Mouse (Mus musculus) megakaryocyte, embryonic 14.5 days (primary cell): Measurements from ENCODE around the gene March11. TPM values are rescaled to one million over a fixed set of nuclear protein-coding genes. Genes with fewer than 3 reads are reported as not detected.

Experiments
- H3K27me3 ChIP-seq: replicated peaks from 2 replicates; pipeline ENCODE3; 2012; ENCODE audit warnings: inconsistent platforms
- H3K36me3 ChIP-seq: replicated peaks from 2 replicates; pipeline ENCODE3; 2012; ENCODE audit warnings: low read length, inconsistent platforms, mixed read lengths
- H3K4me1 ChIP-seq: 2 replicates; pipeline ENCODE4 v1.6.1; 2012; ENCODE audit warnings: inconsistent platforms
- H3K4me3 ChIP-seq: replicated peaks from 2 replicates; pipeline ENCODE3; 2012; ENCODE audit warnings: moderate library complexity, mild to moderate bottlenecking, inconsistent platforms
- H3K9me3 ChIP-seq: 2 replicates; pipeline ENCODE4 v1.6.1; 2012; ENCODE audit warnings: inconsistent platforms
- FLI1 ChIP-seq: IDR thresholded peaks from 2 replicates; pipeline ENCODE4 v1.6.1; 2012; ENCODE audit warnings: low read length, inconsistent platforms, mixed read lengths
- GATA1 ChIP-seq: IDR thresholded peaks from 3 replicates; pipeline ENCODE4 v1.6.1; 2012; ENCODE audit warnings: mixed read lengths, low read length, inconsistent platforms, borderline replicate concordance
- polyA plus RNA-seq: library from polyadenylated mRNA; stranded (reverse); fragments of >175 nt; gene quantifications from 2 replicates; pipeline ENCODE4 v1.2.3, GENCODE M21; 2012; ENCODE audit warnings: low replicate concordance; ENCODE audit not compliant: insufficient read depth

Gene March11
- polyA plus RNA-seq, 1 experiment = not detected

DNA sequence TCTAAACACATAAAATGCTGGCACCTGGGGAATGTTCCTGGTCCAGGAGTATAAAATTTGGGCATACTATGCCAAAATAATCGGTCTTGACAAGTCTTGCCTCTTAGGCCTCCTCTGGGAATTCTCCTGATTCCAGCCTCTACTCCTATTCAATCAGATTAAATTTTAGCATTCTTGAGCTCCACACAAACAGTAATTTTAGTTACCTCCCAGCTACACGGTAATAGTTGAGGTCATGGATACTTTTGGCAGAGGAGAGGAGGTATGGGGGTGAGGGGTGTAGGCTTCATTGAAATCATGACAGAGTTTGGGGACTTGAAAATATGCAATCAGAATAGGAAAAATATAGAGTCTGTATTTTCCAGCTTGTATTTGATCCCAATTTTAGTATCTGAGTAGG is 121.7 kb downstream of the March11 start:
- H3K27me3 ChIP-seq = no peaks in the 10 kb centered on the region
- H3K36me3 ChIP-seq = no peaks in the 10 kb centered on the region
- TF ChIP-seq GATA1 (no peak), FLI1 (no peak)
- H3K4me1 ChIP-seq = no peaks in the 10 kb centered on the region
- H3K9me3 ChIP-seq = no peaks in the 10 kb centered on the region
- no peak overlapping the region for H3K4me3 ChIP-seq

DNA sequence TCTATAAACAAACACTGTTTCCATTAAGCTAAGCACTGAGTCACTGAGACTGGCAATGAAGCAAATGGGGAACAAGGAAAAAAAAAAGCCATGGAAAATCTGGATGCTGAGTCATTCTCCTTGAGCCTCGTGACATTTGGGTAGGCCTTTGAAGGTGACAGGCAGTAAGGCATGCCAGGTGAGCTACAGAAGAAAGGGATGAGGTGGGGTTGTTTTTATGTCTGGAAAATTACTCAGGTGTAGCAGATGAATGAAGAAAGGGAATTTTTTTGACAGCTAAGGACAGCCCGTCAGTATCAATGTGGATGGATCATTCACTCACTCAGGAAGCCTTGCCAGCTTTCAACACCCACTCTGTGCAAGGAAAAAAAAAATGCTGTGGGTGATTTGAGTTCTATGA is 123.8 kb downstream of the March11 start:
- Histone ChIP-seq H3K4me1 (no peaks in the 10 kb centered on the region), H3K9me3 (no peaks in the 10 kb centered on the region), H3K36me3 (no peaks in the 10 kb centered on the region), H3K27me3 (no peaks in the 10 kb centered on the region), H3K4me3 (no peak overlapping the region)
- TF ChIP-seq FLI1 = no peak

DNA sequence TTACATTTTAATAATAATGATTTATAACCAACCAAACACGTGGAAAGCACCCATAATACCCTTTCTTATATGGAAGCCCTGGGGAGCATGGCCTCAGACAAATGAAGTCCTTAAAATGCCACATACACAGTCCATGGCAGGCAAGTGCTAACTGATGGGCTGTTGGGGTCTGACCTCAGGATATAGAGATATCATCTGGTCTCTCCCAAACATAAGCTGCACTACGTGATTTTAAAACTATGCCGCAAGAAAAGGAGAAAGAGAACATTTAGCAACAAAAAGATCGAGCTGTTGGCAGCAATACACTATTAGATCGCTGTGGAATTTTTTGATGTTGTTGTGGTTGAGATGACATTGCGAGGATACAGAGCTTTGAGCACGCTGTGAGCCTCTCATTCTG is 126.9 kb downstream of the March11 start:
- Histone ChIP-seq H3K4me1 (no peaks in the 10 kb centered on the region), H3K9me3 (no peaks in the 10 kb centered on the region), H3K4me3 (no peak overlapping the region), H3K27me3 (no peaks in the 10 kb centered on the region), H3K36me3 (no peaks in the 10 kb centered on the region)
- TF ChIP-seq GATA1 = no peak
- TF ChIP-seq FLI1 = no peak

DNA sequence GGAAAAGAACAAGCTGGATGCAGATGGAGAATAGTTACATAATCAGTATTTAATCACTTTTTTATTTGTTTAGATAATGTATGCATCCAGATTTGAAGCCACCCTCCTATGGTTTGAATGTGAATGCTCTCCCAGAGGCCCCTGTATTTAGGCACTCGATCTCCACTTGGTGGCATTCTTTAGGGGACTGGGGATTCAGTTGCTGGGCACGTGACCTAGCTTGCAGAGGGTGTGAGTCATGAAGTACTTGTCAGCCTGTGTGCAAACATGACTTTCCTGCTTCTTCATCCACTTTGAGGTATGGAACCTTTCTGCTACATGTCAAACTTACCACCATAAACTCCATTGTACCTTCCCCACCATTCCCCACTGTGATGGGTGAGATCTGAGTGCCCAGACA is 128.3 kb downstream of the March11 start:
- no peaks in the 10 kb centered on the region for H3K4me1 ChIP-seq

More for the DNA sequence above, 128.3 kb downstream of the March11 start:
- Histone ChIP-seq H3K4me3 (no peak overlapping the region), H3K9me3 (no peaks in the 10 kb centered on the region), H3K36me3 (no peaks in the 10 kb centered on the region), H3K27me3 (no peaks in the 10 kb centered on the region)
- TF ChIP-seq GATA1 (no peak), FLI1 (no peak)
